Mouse (Mus musculus) neutrophil, adult 59 days (primary cell): ENCODE results near the gene Olfr998. TPM values are rescaled to one million over a fixed set of nuclear protein-coding genes. Genes with fewer than 3 reads are reported as not detected.

ENCODE experiments used
- total RNA-seq, 2 experiments: library from RNA; stranded (reverse); gene quantifications; 1 replicate in 1 of 2; 2 replicates in 1 of 2; pipeline ENCODE4 v1.2.4; 2023

Olfr998 gene
- not detected for total RNA-seq

DNA sequence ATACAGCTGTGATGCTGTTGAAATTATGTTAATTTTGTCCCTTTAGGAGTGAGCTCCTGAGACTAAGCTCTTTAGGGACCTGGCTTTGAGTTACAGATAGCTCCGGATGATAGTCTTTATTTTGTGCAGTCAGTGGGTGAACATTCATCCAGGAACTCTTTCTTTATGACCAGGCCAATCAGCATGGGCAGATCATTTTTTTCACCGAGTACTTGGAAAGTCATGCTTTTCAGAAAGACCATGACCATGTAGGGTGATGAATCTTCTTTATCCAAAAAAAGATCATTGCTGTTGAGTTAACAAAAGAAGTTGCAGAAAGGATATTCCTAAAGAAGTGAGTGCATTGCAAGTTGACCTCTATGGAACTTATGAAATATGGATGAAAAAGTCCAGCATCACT, at the start of gene Olfr998:
Gene Olfr998 (plus strand): TSS at position 301 of the 400 bp plus-strand sequence.

DNA sequence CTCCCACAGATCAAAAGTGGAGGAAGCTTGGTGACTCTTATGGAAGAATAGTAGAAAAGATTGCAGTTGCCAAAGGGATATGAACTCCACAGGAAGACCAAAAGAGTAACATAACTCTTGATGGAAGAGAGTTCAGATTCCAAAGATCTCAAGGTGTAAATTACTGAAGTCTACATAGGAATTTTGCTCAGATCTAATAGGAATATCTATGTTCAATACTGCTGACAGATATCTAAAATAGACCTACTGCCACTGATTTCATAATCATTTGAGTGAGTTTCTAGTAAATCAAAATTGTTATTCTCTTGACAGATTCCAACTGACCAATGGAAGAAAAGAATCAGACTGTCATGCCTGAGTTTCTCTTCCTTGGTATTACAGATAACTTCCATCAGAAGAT, 9.8 kb upstream of the Olfr998 start, which contains the start of gene Olfr996:
Gene Olfr996 (plus strand): TSS at position 301 of the 400 bp plus-strand sequence.

DNA sequence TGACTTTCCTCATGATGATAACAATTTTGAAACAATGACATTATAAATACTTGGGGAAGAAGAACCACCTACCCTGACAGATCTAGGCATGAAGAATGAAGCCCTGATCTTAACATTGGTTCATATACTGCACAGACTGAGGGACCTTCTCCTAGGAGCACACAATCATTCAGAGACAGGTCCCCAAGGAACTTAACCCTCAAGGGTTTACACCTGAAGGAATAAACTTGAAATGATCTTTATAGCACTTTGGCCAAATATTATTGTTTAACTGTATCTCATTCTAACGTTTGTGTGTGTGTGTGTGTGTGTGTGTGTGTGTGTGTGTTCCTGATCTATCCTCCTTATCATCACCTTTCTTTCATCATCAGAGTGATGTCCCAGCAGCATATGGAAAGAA, 23.1 kb downstream of the Olfr998 start, which contains the start of gene Olfr1000:
Gene Olfr1000 (minus strand): TSS at position 101 of the 400 bp plus-strand sequence.

Other genes with a start within 250 kb of the Olfr998 start
- gene Olfr987, start 249.6 kb upstream of the Olfr998 start, total RNA-seq: not detected
- gene Olfr988, start 225.7 kb upstream of the Olfr998 start, total RNA-seq: not detected
- gene Olfr992, start 179.5 kb upstream of the Olfr998 start, total RNA-seq: not detected
- gene Olfr993, start 174.1 kb upstream of the Olfr998 start, total RNA-seq: not detected
- not detected for gene Olfr994, start 152.5 kb upstream of the Olfr998 start, total RNA-seq
- gene Olfr995, start 145.3 kb upstream of the Olfr998 start, total RNA-seq: not detected
- gene 4833423E24Rik, start 69.9 kb upstream of the Olfr998 start, total RNA-seq: not detected
- not detected for gene Olfr996, start 9.7 kb upstream of the Olfr998 start, total RNA-seq
- gene Olfr1000, start 23.0 kb downstream of the Olfr998 start, total RNA-seq: not detected
- not detected for gene Olfr1002, start 61.8 kb downstream of the Olfr998 start, total RNA-seq
- gene Olfr154, start 75.5 kb downstream of the Olfr998 start, total RNA-seq: not detected
- gene Olfr1006, start 89.8 kb downstream of the Olfr998 start, total RNA-seq: not detected
- gene Olfr1008, start 100.5 kb downstream of the Olfr998 start, total RNA-seq: not detected
- gene Olfr1009, start 126.5 kb downstream of the Olfr998 start, total RNA-seq: not detected
- not detected for gene Olfr1012, start 173.8 kb downstream of the Olfr998 start, total RNA-seq
- not detected for gene Olfr1013, start 178.2 kb downstream of the Olfr998 start, total RNA-seq
- not detected for gene Olfr1014, start 183.8 kb downstream of the Olfr998 start, total RNA-seq
- gene Olfr1015, start 193.1 kb downstream of the Olfr998 start, total RNA-seq: not detected
- not detected for gene Olfr1016, start 213.6 kb downstream of the Olfr998 start, total RNA-seq
- not detected for gene Olfr1018, start 229.5 kb downstream of the Olfr998 start, total RNA-seq